Mouse (Mus musculus) embryonic facial prominence, embryonic 13.5 days (tissue): ENCODE results near the gene Gmppa. TPM values are rescaled to one million over a fixed set of nuclear protein-coding genes. Genes with fewer than 3 reads are reported as not detected.

ENCODE experiments used
- ATAC-seq: fragments of 200-750 bp; cut with Nextera tagmentation; 2 replicates; pipeline ENCODE4 v1.8.0; 2017; ENCODE audit warnings: low read depth; ENCODE audit not compliant: insufficient number of reproducible peaks, insufficient read depth, low FRiP score, low TSS enrichment
- H3K27ac ChIP-seq: fragments of 300-500 bp; sonication (generic); 2 replicates; pipeline ENCODE4 v1.5.1; 2015; ENCODE audit warnings: moderate library complexity, mild to moderate bottlenecking, inconsistent platforms
- H3K27me3 ChIP-seq: fragments of 300-500 bp; sonication (generic); 2 replicates; pipeline ENCODE4 v1.6.1; 2015; ENCODE audit warnings: mild to moderate bottlenecking, inconsistent platforms
- H3K36me3 ChIP-seq: fragments of 300-500 bp; sonication (generic); 2 replicates; pipeline ENCODE4 v1.6.1; 2015; ENCODE audit warnings: mild to moderate bottlenecking, inconsistent platforms
- H3K4me1 ChIP-seq: fragments of 300-500 bp; sonication (generic); 2 replicates; pipeline ENCODE4 v1.6.1; 2015; ENCODE audit warnings: inconsistent platforms
- H3K4me2 ChIP-seq: fragments of 300-500 bp; sonication (generic); 2 replicates; pipeline ENCODE4 v1.6.1; 2015; ENCODE audit warnings: moderate library complexity, mild to moderate bottlenecking, inconsistent platforms
- H3K4me3 ChIP-seq: fragments of 300-500 bp; sonication (generic); 2 replicates; pipeline ENCODE4 v1.5.1; 2015; ENCODE audit warnings: mild to moderate bottlenecking, inconsistent platforms
- H3K9ac ChIP-seq: fragments of 300-500 bp; sonication (generic); 2 replicates; pipeline ENCODE4 v1.6.1; 2015; ENCODE audit warnings: mild to moderate bottlenecking, inconsistent platforms
- H3K9me3 ChIP-seq: fragments of 300-500 bp; sonication (generic); 2 replicates; pipeline ENCODE4 v1.6.1; 2016; ENCODE audit warnings: inconsistent platforms
- WGBS: fragments of 180-500 bp; shearing (Covaris S2); methylation state at CpG from one replicate; pipeline ENCODE4 v1.1.7; 2015; ENCODE audit warnings: mixed read lengths; 5-methylcytosine and 5-hydroxymethylcytosine counted together
- polyA plus RNA-seq: library from polyadenylated mRNA; unstranded; fragments of >200 nt; fragmentation: Nextera tagmentation; extraction: Ambion mirVana; gene quantifications from 2 replicates; pipeline ENCODE4 v1.2.1, GENCODE M21; 2015

The Gmppa gene
- polyA plus RNA-seq, 1 experiment from 2014 or later = 74.2 TPM

- Histone ChIP-seq H3K9ac (no peak overlapping the region), H3K9me3 (no peaks in the 10 kb centered on the region), H3K4me3 (no peak overlapping the region), H3K4me1 (peaks cover 22% of the 10 kb centered on the region; the same call in 1 of the 2 replicates), H3K27ac (no peak overlapping the region), H3K4me2 (no peak overlapping the region), H3K27me3 (peaks cover 27% of the 10 kb centered on the region), H3K36me3 (peaks cover 65% of the 10 kb centered on the region)
- ATAC-seq = no peak
- 47% methylated on average over 24 of the region's 24 CpGs for WGBS
These were observed 56.9 kb downstream of the Gmppa start for GRCm38 (mm10) chr1:75492579-75493170.

Other genes with a start within 250 kb of the Gmppa start
- 27.1 and 30.5 TPM in 2 replicates for gene Ankzf1, start 243.8 kb upstream of the Gmppa start, polyA plus RNA-seq
- gene Atg9a, start 243.7 kb upstream of the Gmppa start, polyA plus RNA-seq = 28.4 and 30.8 TPM in 2 replicates
- gene Glb1l, start 225.1 kb upstream of the Gmppa start, polyA plus RNA-seq = 21.9 and 23.3 TPM in 2 replicates
- gene Stk16, start 225.1 kb upstream of the Gmppa start, polyA plus RNA-seq = 133 and 141 TPM in 2 replicates
- 17.1 and 23.2 TPM in 2 replicates for gene Tuba4a, start 216.1 kb upstream of the Gmppa start, polyA plus RNA-seq
- gene A630095N17Rik, start 203.8 kb upstream of the Gmppa start, polyA plus RNA-seq = not detected in 2 replicates
- gene Dnajb2, start 199.5 kb upstream of the Gmppa start, polyA plus RNA-seq = 36.6 and 47.8 TPM in 2 replicates
- gene Ptprn, start 171.4 kb upstream of the Gmppa start, polyA plus RNA-seq = 0.37 and 0.54 TPM in 2 replicates
- 1.7 and 2.1 TPM in 2 replicates for gene Resp18, start 157.5 kb upstream of the Gmppa start, polyA plus RNA-seq
- gene Dnpep, start 117.9 kb upstream of the Gmppa start, polyA plus RNA-seq = 110 and 112 TPM in 2 replicates
- gene Des, start 75.6 kb upstream of the Gmppa start, polyA plus RNA-seq = 9.9 and 13.8 TPM in 2 replicates
- gene Speg, start 60.6 kb upstream of the Gmppa start, polyA plus RNA-seq = 16.1 and 17.0 TPM in 2 replicates
- gene Asic4, start 14.5 kb downstream of the Gmppa start, polyA plus RNA-seq = 0.30 and 0.45 TPM in 2 replicates
- gene Chpf, start 43.4 kb downstream of the Gmppa start, polyA plus RNA-seq = 30.6 and 31.5 TPM in 2 replicates
- 1.1 and 1.5 TPM in 2 replicates for gene Tmem198, start 43.6 kb downstream of the Gmppa start, polyA plus RNA-seq
- gene Obsl1, start 70.5 kb downstream of the Gmppa start, polyA plus RNA-seq = 62.3 and 67.1 TPM in 2 replicates
- 12.3 and 13.2 TPM in 2 replicates for gene Inha, start 71.1 kb downstream of the Gmppa start, polyA plus RNA-seq
- gene Stk11ip, start 85.6 kb downstream of the Gmppa start, polyA plus RNA-seq = 22.0 and 22.5 TPM in 2 replicates
- gene Slc4a3, start 110.3 kb downstream of the Gmppa start, polyA plus RNA-seq = 27.0 and 37.1 TPM in 2 replicates